ENCODE assay signal across 12 mouse cellular contexts in genomic region chr2:145849170-145849905, GRCm38 (mm10). TPM values are rescaled to one million over a fixed set of nuclear protein-coding genes. Genes with fewer than 3 reads are reported as not detected.
DNase-seq lines count a peak whose midpoint lies in the region; ATAC-seq lines count a peak whose summit lies in the region.
"Had no signal": no experiment of that assay in that cellular context is flagged by ENCODE, and none has a peak within 500 bp of the region (broad histone marks: within the 10 kb centered on the region; RNA-seq: fewer than 3 reads in every experiment).

No protein-coding gene starts in this region.

- no peak overlapping the region for H3K4me2 ChIP-seq in heart, embryonic 16.5 days (ENCODE audit: low read depth, low read length)
- H3K4me2 ChIP-seq in midbrain, embryonic 11.5 days: no peak overlapping the region
- H3K4me2 ChIP-seq in midbrain, embryonic 15.5 days: no peak overlapping the region
- no peak overlapping the region for H3K4me2 ChIP-seq in stomach, embryonic 16.5 days (ENCODE audit: low read depth, low read length)

- no peaks in the 10 kb centered on the region for H3K27me3 ChIP-seq in heart, embryonic 16.5 days (ENCODE audit: control insufficient read depth, insufficient read depth, low read length)
- no peaks in the 10 kb centered on the region for H3K27me3 ChIP-seq in midbrain, embryonic 11.5 days (ENCODE audit: control insufficient read depth, insufficient read depth, low read length)
- H3K27me3 ChIP-seq in midbrain, embryonic 15.5 days (replicated peaks): no peaks in the 10 kb centered on the region
- H3K27me3 ChIP-seq in limb, embryonic 10.5 days (ENCODE audit: low read depth, poor library complexity, severe bottlenecking): no peaks in the 10 kb centered on the region
- no peaks in the 10 kb centered on the region for H3K27me3 ChIP-seq in stomach, embryonic 16.5 days (ENCODE audit: control insufficient read depth, insufficient read depth, low read length)

- 0 out of 2 replicates have a peak, but pooled peaks cover 3% of the 10 kb centered on the region for H3K4me1 ChIP-seq in heart, embryonic 16.5 days (ENCODE audit: control insufficient read depth, insufficient read depth, low read length)
- no peaks in the 10 kb centered on the region for H3K4me1 ChIP-seq in midbrain, embryonic 11.5 days (ENCODE audit: control insufficient read depth, insufficient read depth, low read length)
- H3K4me1 ChIP-seq in midbrain, embryonic 15.5 days: no peaks in the 10 kb centered on the region
- H3K4me1 ChIP-seq in limb, embryonic 10.5 days: peaks cover 33% of the 10 kb centered on the region
- peaks cover 12% of the 10 kb centered on the region for H3K4me1 ChIP-seq in stomach, embryonic 16.5 days (ENCODE audit: control insufficient read depth, insufficient read depth, low read length)

- peak overlapping the region; percentile 9; the same call in 1 of the 2 replicates for H3K27ac ChIP-seq in heart, embryonic 16.5 days (ENCODE audit: low read length)
- no peak overlapping the region for H3K27ac ChIP-seq in midbrain, embryonic 11.5 days (ENCODE audit: low read depth, low read length)
- H3K27ac ChIP-seq in midbrain, embryonic 15.5 days: no peak overlapping the region
- peak overlapping the region; percentile 81; the same call in 1 of the 2 replicates for H3K27ac ChIP-seq in limb, embryonic 10.5 days
- H3K27ac ChIP-seq in stomach, embryonic 16.5 days (ENCODE audit: low read length): peak overlapping the region; percentile 80

- no peak for DNase-seq in heart, postnatal 36 days
- DNase-seq in midbrain, embryonic 11.5 days (ENCODE audit: low spot score, missing footprints): peak; percentile 73
- DNase-seq in limb, embryonic 10.5 days (ENCODE audit: low spot score): no peak
- DNase-seq: cerebellum, adult 9-10 months; kidney, postnatal 36 days; lung, postnatal 14 days; thymus, postnatal 14 days had no signal

- H3K9ac ChIP-seq in heart, embryonic 16.5 days (ENCODE audit: low read length): no peak overlapping the region
- no peak overlapping the region for H3K9ac ChIP-seq in midbrain, embryonic 11.5 days (ENCODE audit: low read length)
- H3K9ac ChIP-seq in midbrain, embryonic 15.5 days: no peak overlapping the region
- no peak overlapping the region for H3K9ac ChIP-seq in stomach, embryonic 16.5 days (ENCODE audit: low read length)

- 0 out of 2 replicates have a peak, but pooled peaks cover 4% of the 10 kb centered on the region for H3K36me3 ChIP-seq in heart, embryonic 16.5 days (ENCODE audit: control insufficient read depth, insufficient read depth)
- H3K36me3 ChIP-seq in midbrain, embryonic 11.5 days (ENCODE audit: control insufficient read depth, insufficient read depth, low read length): no peaks in the 10 kb centered on the region
- H3K36me3 ChIP-seq in midbrain, embryonic 15.5 days (replicated peaks): no peaks in the 10 kb centered on the region
- H3K36me3 ChIP-seq in limb, embryonic 10.5 days: 0 out of 2 replicates have a peak, but pooled peaks cover 5% of the 10 kb centered on the region
- no peaks in the 10 kb centered on the region for H3K36me3 ChIP-seq in stomach, embryonic 16.5 days (ENCODE audit: control insufficient read depth, insufficient read depth, low read length)

- no peaks in the 10 kb centered on the region for H3K9me3 ChIP-seq in heart, embryonic 16.5 days (replicated peaks; ENCODE audit: control insufficient read depth, low read length)
- H3K9me3 ChIP-seq in midbrain, embryonic 11.5 days (ENCODE audit: control insufficient read depth, low read length): no peaks in the 10 kb centered on the region
- no peaks in the 10 kb centered on the region for H3K9me3 ChIP-seq in midbrain, embryonic 15.5 days
- no peaks in the 10 kb centered on the region for H3K9me3 ChIP-seq in limb, embryonic 10.5 days (replicated peaks)
- no peaks in the 10 kb centered on the region for H3K9me3 ChIP-seq in stomach, embryonic 16.5 days (replicated peaks; ENCODE audit: control insufficient read depth, low read length)

- WGBS in heart, embryonic 16.5 days: 70% methylated on average over 10 of the region's 10 CpGs
- WGBS in midbrain, embryonic 11.5 days: 82% methylated on average over 10 of the region's 10 CpGs
- WGBS in midbrain, embryonic 15.5 days: 76% methylated on average over 10 of the region's 10 CpGs
- WGBS in limb, embryonic 10.5 days: 83% methylated on average over 10 of the region's 10 CpGs
- WGBS in stomach, embryonic 16.5 days: 71% methylated on average over 10 of the region's 10 CpGs

- intact Hi-C loops in heart, postnatal 36 days (cut with DNase I): no loop called here

- no peak for ATAC-seq in heart, embryonic 16.5 days (replicated peaks; ENCODE audit: extremely low read depth, insufficient read depth, low FRiP score)
- no peak for ATAC-seq in midbrain, embryonic 11.5 days (ENCODE audit: low FRiP score)
- ATAC-seq in midbrain, embryonic 15.5 days (replicated peaks): no peak
- no peak for ATAC-seq in stomach, embryonic 16.5 days (ENCODE audit: insufficient read depth, low FRiP score)
- no peak for ATAC-seq in megakaryocyte-erythroid progenitor cell, adult 5-6 weeks (replicated peaks; ENCODE audit: low FRiP score, low TSS enrichment, poor library complexity, severe bottlenecking)
- ATAC-seq: hindbrain, embryonic 16.5 days had no signal

- H3K4me3 ChIP-seq in heart, embryonic 16.5 days (ENCODE audit: low read length): no peak overlapping the region
- H3K4me3 ChIP-seq in midbrain, embryonic 11.5 days (ENCODE audit: low read depth, low read length): no peak overlapping the region
- no peak overlapping the region for H3K4me3 ChIP-seq in midbrain, embryonic 15.5 days
- no peak overlapping the region for H3K4me3 ChIP-seq in limb, embryonic 10.5 days
- H3K4me3 ChIP-seq in stomach, embryonic 16.5 days (replicated peaks; ENCODE audit: low read length): no peak overlapping the region

RNA-seq across cellular contexts. Expression of gene Naa20, which starts 52.6 kb away (rescaled TPM):
- 184 and 213 TPM in 2 replicates for polyA plus RNA-seq in heart, embryonic 16.5 days (2015; fragmentation: Nextera tagmentation; extraction: Ambion mirVana)
- 10 to 100 TPM; 89.1 to 93.7 TPM for total RNA-seq in heart, postnatal 36 days (2021)
- polyA plus RNA-seq in midbrain, embryonic 11.5 days (2014; fragmentation: Nextera tagmentation; extraction: Ambion mirVana): 147 and 151 TPM in 2 replicates
- 116 and 120 TPM in 2 replicates for polyA plus RNA-seq in midbrain, embryonic 15.5 days (2015; fragmentation: Nextera tagmentation; extraction: Ambion mirVana)
- 152 and 153 TPM in 2 replicates for polyA plus RNA-seq in limb, embryonic 10.5 days (2016; fragmentation: Nextera tagmentation; extraction: Ambion mirVana)
- polyA plus RNA-seq in stomach, embryonic 16.5 days (2015; fragmentation: Nextera tagmentation; extraction: Ambion mirVana): 144 and 160 TPM in 2 replicates
- 60.2 and 63.9 TPM in 2 replicates for total RNA-seq in megakaryocyte-erythroid progenitor cell, adult 5-6 weeks (2014; fragmentation: Nextera tagmentation)
- 55.0 and 65.7 TPM in 2 replicates for total RNA-seq in megakaryocyte-erythroid progenitor cell, adult 5-6 weeks (2017)

Comparison
In these comparisons a context has a peak if more than half of its experiments do, and no peak if none do; other contexts are left out.
1. H3K27ac ChIP-seq: peak in heart, embryonic 16.5 days (single experiment), limb, embryonic 10.5 days (single experiment) and stomach, embryonic 16.5 days (single experiment); none in midbrain, embryonic 11.5 days (single experiment) and midbrain, embryonic 15.5 days (single experiment).